Comparison of ENCODE assay signal across 8 mouse cellular contexts in the genomic region with DNA sequence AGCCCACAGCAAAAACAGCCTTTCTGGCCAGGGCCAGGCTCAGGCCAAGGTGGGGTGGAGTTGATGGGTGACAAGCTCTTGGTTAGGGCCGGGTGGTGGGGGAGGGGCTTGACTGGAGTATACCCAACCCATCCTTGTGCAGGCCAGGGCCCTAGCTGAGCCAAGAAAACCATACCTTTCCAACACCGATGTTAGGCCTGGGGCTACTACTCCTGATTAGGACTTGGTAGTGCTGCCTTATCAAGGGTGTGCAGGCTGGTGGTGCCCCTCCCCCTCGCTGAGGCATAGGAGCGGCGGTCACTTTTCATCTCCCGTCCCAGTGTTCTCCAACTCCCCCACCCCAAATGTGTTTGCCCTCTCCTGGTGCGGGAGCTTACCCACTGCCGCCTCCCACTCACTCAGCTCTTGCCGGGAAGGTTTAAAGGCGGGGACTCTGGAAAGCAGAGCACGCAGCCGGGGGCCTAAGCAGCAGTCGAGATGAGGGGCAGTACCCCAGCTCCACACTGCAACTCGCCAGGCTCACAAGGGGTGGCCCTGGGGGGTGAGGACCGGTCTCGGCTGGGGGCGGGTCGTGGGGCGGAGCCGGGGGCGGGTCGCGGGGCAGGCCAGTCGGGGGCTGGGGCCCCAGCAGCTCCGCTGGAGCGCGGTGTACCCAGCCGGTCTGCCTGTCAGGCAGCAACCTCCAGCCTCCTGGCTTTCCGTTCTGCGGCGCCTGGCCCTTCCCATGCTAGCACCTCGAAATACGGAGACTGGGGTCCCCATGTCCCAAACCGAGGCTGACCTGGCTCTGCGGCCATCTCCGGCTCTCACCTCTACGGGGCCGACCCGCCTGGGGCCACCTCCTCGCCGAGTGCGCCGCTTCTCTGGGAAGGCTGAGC. TPM values are rescaled to one million over a fixed set of nuclear protein-coding genes. Genes with fewer than 3 reads are reported as not detected.
DNase-seq lines count a peak whose midpoint lies in the region; ATAC-seq and TF ChIP-seq lines count a peak whose summit lies in the region.

A gene (plus strand): TSS at position 620 of the 878 bp plus-strand sequence.

- peak within 1 kb of the TSS; percentile 91 for H3K4me2 ChIP-seq in forebrain, postnatal 0 days (ENCODE audit: low read depth)
- H3K4me2 ChIP-seq in hindbrain, postnatal 0 days (ENCODE audit: low read depth, low read length), result peak within 1 kb of the TSS; percentile 97
- H3K4me2 ChIP-seq in liver, embryonic 14.5 days (ENCODE audit: low read depth), result peak within 1 kb of the TSS; percentile 97
- H3K4me2 ChIP-seq in neural tube, embryonic 14.5 days (ENCODE audit: low read depth, low read length), result peak within 1 kb of the TSS; percentile 83

- H3K4me1 ChIP-seq in forebrain, postnatal 0 days (ENCODE audit: insufficient read depth), result peaks cover 7% of the 10 kb centered on the region; the same call in 1 of the 2 replicates
- H3K4me1 ChIP-seq in hindbrain, postnatal 0 days (ENCODE audit: insufficient read depth, low read length), result peaks cover 17% of the 10 kb centered on the region
- H3K4me1 ChIP-seq in liver, embryonic 14.5 days (replicated peaks; ENCODE audit: control insufficient read depth in 2 of 2, insufficient read depth in 2 of 2, low read length in 1 of 2), result peaks cover 20 to 28% of the 10 kb centered on the region in 2 experiments
- peaks cover 13% of the 10 kb centered on the region; the same call in 1 of the 2 replicates for H3K4me1 ChIP-seq in neural tube, embryonic 14.5 days (ENCODE audit: control insufficient read depth, insufficient read depth, low read length)

- TF ChIP-seq CTCF in forebrain, postnatal 0 days (IDR thresholded peaks at IDR 0.05; ENCODE audit: low read depth), result no peak
- TF ChIP-seq CTCF in hindbrain, postnatal 0 days (IDR thresholded peaks at IDR 0.05; ENCODE audit: low read depth), result no peak
- no peak; the same call in 1 of the 2 replicates for TF ChIP-seq CTCF in liver, embryonic 14.5 days (IDR thresholded peaks at IDR 0.05; ENCODE audit: low read depth)

- no peaks in the 10 kb centered on the region for H3K9me3 ChIP-seq in forebrain, postnatal 0 days (ENCODE audit: low read length)
- H3K9me3 ChIP-seq in hindbrain, postnatal 0 days (ENCODE audit: low read length), result no peaks in the 10 kb centered on the region
- H3K9me3 ChIP-seq in liver, embryonic 14.5 days (ENCODE audit: control insufficient read depth, low read length), result no peaks in the 10 kb centered on the region
- no peaks in the 10 kb centered on the region for H3K9me3 ChIP-seq in neural tube, embryonic 14.5 days (ENCODE audit: control insufficient read depth, low read length)

- peak; percentile 53 for DNase-seq in gastrocnemius, postnatal 10 days
- no peak for DNase-seq in gastrocnemius, adult 18-20 months (ENCODE audit: low spot score)
- peak; percentile 71 to 83 for DNase-seq in adrenal gland, postnatal 36 days
- DNase-seq in forebrain, postnatal 0 days, result no peak
- peak; percentile 61 for DNase-seq in hindbrain, postnatal 0 days (ENCODE audit: low spot score)
- peak; percentile 78 to 84 (median 81) for DNase-seq in liver, embryonic 14.5 days (ENCODE audit: low read depth in 3 of 3, low spot score in 3 of 3)
- peak; percentile 76 for DNase-seq in urinary bladder, postnatal 14 days (ENCODE audit: low spot score)

- no peak within 1 kb of the TSS for H3K27ac ChIP-seq in forebrain, postnatal 0 days (ENCODE audit: low read depth, low read length)
- peak within 1 kb of the TSS; percentile 41; the same call in 1 of the 2 replicates for H3K27ac ChIP-seq in hindbrain, postnatal 0 days
- peak within 1 kb of the TSS; percentile 72 for H3K27ac ChIP-seq in liver, embryonic 14.5 days
- H3K27ac ChIP-seq in neural tube, embryonic 14.5 days (ENCODE audit: low read depth, low read length), result no peak within 1 kb of the TSS

- H3K4me3 ChIP-seq in forebrain, postnatal 0 days (ENCODE audit: low read depth, low read length), result peak within 1 kb of the TSS; percentile 35
- peak within 1 kb of the TSS; percentile 42 for H3K4me3 ChIP-seq in hindbrain, postnatal 0 days (ENCODE audit: low read length)
- peak within 1 kb of the TSS; percentile 64 to 76 for H3K4me3 ChIP-seq in liver, embryonic 14.5 days (ENCODE audit: insufficient read depth in 1 of 2, low read depth in 2 of 2, low read length in 2 of 2)
- H3K4me3 ChIP-seq in neural tube, embryonic 14.5 days (ENCODE audit: low read depth, low read length), result peak within 1 kb of the TSS; percentile 38

- H3K9ac ChIP-seq in forebrain, postnatal 0 days, result peak within 1 kb of the TSS; percentile 47
- peak within 1 kb of the TSS; percentile 63 for H3K9ac ChIP-seq in hindbrain, postnatal 0 days (replicated peaks; ENCODE audit: low read length)
- peak within 1 kb of the TSS; percentile 88 for H3K9ac ChIP-seq in liver, embryonic 14.5 days (replicated peaks)
- peak within 1 kb of the TSS; percentile 66 for H3K9ac ChIP-seq in neural tube, embryonic 14.5 days (replicated peaks; ENCODE audit: low read depth, low read length)

- peak; percentile 91 for TF ChIP-seq EP300 in liver, embryonic 14.5 days (IDR thresholded peaks at IDR 0.05; ENCODE audit: low read depth)

- peaks cover 26% of the 10 kb centered on the region for H3K27me3 ChIP-seq in forebrain, postnatal 0 days (ENCODE audit: insufficient read depth, low read length)
- H3K27me3 ChIP-seq in hindbrain, postnatal 0 days (ENCODE audit: insufficient read depth, low read length), result peaks cover 11% of the 10 kb centered on the region; the same call in 1 of the 2 replicates
- H3K27me3 ChIP-seq in liver, embryonic 14.5 days (ENCODE audit: control insufficient read depth, insufficient read depth, low read length), result peaks cover 33% of the 10 kb centered on the region
- peaks cover 19% of the 10 kb centered on the region for H3K27me3 ChIP-seq in neural tube, embryonic 14.5 days (ENCODE audit: control insufficient read depth, insufficient read depth, low read length)

- ATAC-seq in forebrain, postnatal 0 days, result peak; percentile 60
- peak; percentile 71 for ATAC-seq in hindbrain, postnatal 0 days
- ATAC-seq in liver, embryonic 14.5 days (ENCODE audit: insufficient read depth), result peak; percentile 93
- ATAC-seq in neural tube, embryonic 14.5 days (ENCODE audit: low read depth), result peak; percentile 68

- no peaks in the 10 kb centered on the region; the same call in 1 of the 2 replicates for H3K36me3 ChIP-seq in forebrain, postnatal 0 days (ENCODE audit: insufficient read depth)
- peaks cover 11% of the 10 kb centered on the region; the same call in 1 of the 2 replicates for H3K36me3 ChIP-seq in hindbrain, postnatal 0 days (ENCODE audit: insufficient read depth, low read length)
- peaks cover 3% of the 10 kb centered on the region for H3K36me3 ChIP-seq in liver, embryonic 14.5 days (replicated peaks; ENCODE audit: control insufficient read depth, insufficient read depth, low read depth)
- no peaks in the 10 kb centered on the region for H3K36me3 ChIP-seq in neural tube, embryonic 14.5 days (ENCODE audit: control insufficient read depth, insufficient read depth, low read length)

- WGBS in forebrain, postnatal 0 days, result 4% methylated on average over 43 of the region's 43 CpGs
- WGBS in hindbrain, postnatal 0 days, result 1% methylated on average over 42 of the region's 43 CpGs
- WGBS in liver, embryonic 14.5 days (ENCODE audit: insufficient replicate concordance), result under 1% methylated on average over 43 of the region's 43 CpGs
- WGBS in neural tube, embryonic 14.5 days, result under 1% methylated on average over 35 of the region's 43 CpGs

RNA-seq across cellular contexts. Expression of the gene that starts here (rescaled TPM):
- 1 to 10 TPM in 1 of 2 experiments, under 1 TPM in 1; 0.35 to 1.4 TPM for total RNA-seq in gastrocnemius, postnatal 10 days (2021)
- total RNA-seq in gastrocnemius, adult 18-20 months (2021), result under 1 TPM; 0.23 to 0.26 TPM
- 1 to 10 TPM; 1.5 to 2.5 TPM for total RNA-seq in adrenal gland, postnatal 36 days (2021)
- 3.2 and 5.4 TPM in 2 replicates for total RNA-seq in forebrain, postnatal 0 days (2014; rRNA removed)
- polyA plus RNA-seq in forebrain, postnatal 0 days (2015; fragmentation: Nextera tagmentation; extraction: Ambion mirVana), result 7.8 and 9.1 TPM in 2 replicates
- total RNA-seq in hindbrain, postnatal 0 days (2014; rRNA removed), result 1.5 and 2.5 TPM in 2 replicates
- 6.5 and 8.0 TPM in 2 replicates for polyA plus RNA-seq in hindbrain, postnatal 0 days (2015; fragmentation: Nextera tagmentation; extraction: Ambion mirVana)
- polyA plus RNA-seq in liver, embryonic 14.5 days (2012; rRNA removed), result 5.3 and 5.4 TPM in 2 replicates
- polyA plus RNA-seq in liver, embryonic 14.5 days (2014; fragmentation: Nextera tagmentation; extraction: Ambion mirVana), result 6.4 and 6.9 TPM in 2 replicates
- polyA plus RNA-seq in neural tube, embryonic 14.5 days (2014; fragmentation: Nextera tagmentation; extraction: Ambion mirVana), result 4.2 and 5.9 TPM in 2 replicates

Comparison
In these comparisons a context has a peak if more than half of its experiments do, and no peak if none do; other contexts are left out.
1. DNase-seq: peak in gastrocnemius, postnatal 10 days (single experiment), adrenal gland, postnatal 36 days (2 of 2), hindbrain, postnatal 0 days (single experiment), liver, embryonic 14.5 days (3 of 3) and urinary bladder, postnatal 14 days (single experiment); none in gastrocnemius, adult 18-20 months (single experiment) and forebrain, postnatal 0 days (single experiment).
2. H3K27ac ChIP-seq: peak in hindbrain, postnatal 0 days (single experiment) and liver, embryonic 14.5 days (single experiment); none in forebrain, postnatal 0 days (single experiment) and neural tube, embryonic 14.5 days (single experiment).
3. Peak in every context shown above with its lines, with median percentiles within 50 percentile points of each other: ATAC-seq, H3K4me2 ChIP-seq, H3K4me3 ChIP-seq and H3K9ac ChIP-seq.